Mouse (Mus musculus): ENCODE results near the gene Sugct. TPM values are rescaled to one million over a fixed set of nuclear protein-coding genes. Genes with fewer than 3 reads are reported as not detected.

The Sugct gene
- total RNA-seq, 1 experiment from 2014 or later, result 7.7 TPM

DNA sequence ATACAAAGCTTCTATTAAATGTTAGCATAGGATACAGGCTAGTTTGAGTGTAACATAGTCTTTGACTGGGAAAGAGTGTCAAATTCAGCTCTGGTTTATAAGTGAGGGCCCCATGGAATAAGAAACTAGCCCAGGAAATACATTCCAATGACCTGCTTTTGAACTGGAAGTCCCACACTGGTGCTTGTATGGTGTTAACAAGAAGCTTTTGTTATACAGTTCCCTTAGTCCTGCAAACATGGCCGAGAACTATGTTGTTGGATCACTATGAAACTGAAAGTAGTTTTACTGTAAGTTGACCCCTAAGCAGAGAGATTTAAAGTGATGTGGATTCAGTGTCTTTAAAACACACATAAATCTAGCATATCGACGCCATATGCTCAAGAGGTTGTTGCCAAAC is 657.5 kb downstream of the Sugct start:
- DNase-seq, result no peak

DNA sequence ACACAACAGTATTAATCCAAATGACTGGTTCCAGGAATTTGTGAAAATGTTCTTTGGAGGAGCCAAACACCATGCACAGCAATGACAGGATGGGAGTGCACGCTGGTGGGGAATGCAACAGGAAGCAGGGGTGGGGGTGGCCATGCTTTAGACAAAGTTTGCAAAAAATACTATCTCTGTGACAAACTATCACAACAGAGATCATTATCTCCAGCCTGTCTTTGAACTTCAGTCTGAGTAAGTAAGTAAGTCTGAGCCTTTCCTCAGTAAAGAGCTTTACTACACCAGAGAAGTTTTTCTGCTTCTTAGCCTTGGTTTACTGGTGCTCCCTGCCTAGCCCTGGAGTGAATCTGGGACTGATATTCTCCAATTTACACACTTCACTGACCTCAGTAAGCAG is 664.6 kb downstream of the Sugct start:
- no peak for DNase-seq

DNA sequence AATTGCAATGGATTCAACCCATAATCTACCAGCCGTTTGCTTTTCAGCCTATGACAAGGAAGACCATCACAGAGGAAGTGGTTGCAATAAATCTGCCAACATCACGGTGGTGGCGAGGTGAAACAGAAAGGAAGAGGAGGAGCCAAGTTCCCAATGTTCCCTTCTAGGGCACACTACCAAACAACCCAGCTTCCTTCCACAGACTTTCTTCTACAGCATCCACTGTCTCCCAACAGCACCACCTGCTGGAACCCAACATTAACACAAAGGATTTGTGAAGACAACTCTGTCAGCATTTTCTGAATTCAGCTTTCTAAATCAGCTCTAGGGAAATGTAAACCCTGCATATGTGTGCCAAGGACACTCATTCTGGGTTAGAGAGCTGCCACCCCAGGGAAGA is 666.8 kb downstream of the Sugct start:
- peak; percentile 38 for DNase-seq

DNA sequence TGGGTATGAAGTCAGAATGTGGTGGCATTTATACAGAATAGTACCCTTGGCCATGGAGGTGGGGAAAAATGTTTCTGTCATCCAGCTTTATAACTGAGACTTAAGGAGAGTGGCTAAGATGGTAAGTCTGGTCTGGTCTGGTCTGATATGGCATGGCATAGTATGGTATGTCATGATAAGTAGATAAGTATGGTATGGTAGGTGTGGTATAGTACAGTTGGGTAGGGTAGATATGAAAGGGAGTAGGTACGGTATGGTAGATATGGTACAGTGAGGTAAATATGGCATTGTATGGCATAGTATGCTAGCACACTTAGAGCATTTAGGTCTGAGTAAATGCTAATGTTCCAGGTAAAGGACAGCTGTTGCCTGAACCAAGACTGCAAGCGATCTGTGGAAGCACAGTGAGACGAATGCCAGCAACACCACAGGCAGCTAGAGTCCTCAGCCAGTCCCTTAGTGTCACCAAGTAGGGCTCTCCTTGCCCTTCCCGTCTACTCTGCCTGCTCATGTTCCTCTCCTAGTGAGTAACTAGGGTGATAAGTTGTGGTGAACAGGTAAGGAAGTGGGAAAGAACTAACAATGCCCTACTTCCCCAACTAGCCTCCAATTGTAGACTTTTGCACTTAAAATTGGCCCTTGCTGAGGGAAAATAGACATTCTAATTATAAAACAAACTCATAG is 667.4 kb downstream of the Sugct start:
- DNase-seq, result no peak

DNA sequence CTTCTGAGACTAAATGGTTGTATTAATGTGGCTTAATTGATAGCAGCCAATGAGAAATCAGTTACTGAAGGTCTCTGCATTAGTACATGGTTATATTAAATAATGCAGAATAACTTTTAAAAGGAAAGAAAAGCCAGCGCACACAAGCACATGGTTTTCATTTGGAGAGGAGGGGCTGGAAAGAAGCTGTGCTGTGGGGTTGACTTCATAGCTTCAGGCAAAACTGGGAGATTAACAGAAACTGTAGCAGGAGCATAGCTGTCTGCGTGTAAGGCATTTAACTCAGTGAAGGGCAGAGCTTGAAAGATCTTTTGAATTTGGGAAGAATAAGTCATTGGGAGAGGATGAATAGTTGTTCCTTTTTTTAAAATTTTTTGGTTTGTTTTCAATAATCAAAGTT is 668.4 kb downstream of the Sugct start:
- DNase-seq, result no peak

DNA sequence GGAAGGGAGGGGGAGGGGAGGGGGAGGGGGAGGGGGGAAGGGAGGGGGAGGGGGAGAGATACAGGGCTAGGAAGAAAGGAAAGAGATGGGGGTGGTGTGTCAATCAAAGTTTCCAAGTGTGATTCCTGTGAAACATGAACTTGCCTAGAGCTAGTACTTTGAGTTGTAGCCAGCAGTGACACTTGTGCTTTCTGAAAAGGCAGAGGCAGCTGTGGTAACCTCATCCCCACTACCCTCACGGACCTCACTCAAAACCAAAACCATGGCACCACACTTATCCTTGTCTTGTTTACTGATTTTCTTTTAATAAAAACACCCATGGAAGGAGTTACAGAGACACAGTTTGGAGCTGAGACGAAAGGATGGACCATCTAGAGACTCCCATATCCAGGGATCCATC is 698.9 kb downstream of the Sugct start:
- no peak for DNase-seq

DNA sequence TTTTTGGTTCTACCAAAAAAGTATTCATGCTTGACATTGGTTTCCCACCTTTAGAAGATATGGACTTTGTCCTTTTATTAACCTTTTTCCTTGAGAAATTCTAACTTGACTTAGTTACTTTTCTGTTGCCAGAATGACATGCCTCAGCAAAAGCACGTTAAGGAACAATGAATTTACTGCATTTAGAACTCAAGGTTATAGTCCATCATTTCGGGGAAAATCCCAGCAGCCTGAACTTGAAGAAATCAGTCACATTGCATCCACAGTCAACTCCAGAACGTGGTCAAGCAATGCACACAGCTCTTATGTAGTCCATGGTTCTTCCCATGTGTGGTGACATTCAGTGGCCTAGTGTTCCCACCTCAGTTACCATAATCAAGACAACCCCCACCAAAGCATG is 700.0 kb downstream of the Sugct start:
- no peak for DNase-seq

DNA sequence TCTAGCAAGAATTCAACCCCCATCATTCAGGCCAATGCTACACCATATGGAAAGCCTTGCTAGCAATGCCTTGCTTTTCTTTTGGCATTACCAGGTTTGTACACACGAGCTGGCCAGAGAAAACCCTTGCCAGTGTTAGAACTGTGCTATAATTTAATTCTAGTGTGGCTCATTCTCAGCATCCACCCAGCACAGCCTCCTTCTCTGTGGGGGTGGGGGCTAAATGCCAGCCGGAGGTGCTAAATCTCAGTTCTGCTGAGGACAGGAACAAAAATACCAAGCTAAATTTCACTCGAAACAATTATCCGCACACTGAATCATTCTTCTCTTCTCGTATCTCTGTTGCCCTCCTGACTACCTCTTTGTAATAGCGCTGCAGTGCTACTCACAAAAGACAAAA is 717.6 kb downstream of the Sugct start:
- DNase-seq, result no peak

DNA sequence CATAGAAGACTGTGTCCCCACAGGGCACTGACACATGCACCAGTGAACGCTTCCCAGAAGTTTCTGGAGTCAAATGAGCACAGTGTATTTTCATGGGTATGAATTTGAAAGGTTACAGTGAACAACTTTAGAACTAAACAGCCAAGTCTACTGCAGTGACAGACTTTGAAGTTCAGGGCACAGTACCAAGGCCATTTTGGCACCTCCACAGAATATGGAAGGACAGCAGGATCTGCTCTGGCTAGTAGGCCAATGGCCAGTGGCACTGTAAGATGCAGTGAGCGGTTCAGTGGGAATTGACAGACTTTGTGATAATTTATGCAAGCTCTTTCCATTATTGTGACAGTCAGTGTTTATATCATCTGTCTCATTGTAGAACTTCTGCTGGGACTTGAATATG is 724.1 kb downstream of the Sugct start:
- no peak for DNase-seq

DNA sequence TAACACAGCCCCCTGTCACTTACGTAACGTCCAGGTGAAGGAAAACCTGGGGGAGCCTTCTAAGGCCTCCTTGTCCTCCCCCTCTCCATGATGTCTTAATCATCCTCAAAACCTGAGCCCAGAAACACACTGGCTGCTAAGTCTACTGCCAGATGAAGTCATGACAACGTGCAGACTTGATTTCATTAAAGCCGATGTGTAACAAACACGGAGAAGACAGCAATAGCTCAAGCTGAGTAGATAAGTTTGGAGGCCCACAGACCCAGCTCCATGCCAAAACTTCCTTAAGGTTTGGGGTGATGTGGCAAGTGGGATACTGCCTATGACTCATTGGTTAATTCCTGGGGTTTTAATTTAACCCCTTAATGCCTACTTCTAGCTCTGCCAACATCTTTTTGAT is 726.4 kb downstream of the Sugct start:
- DNase-seq, result no peak

DNA sequence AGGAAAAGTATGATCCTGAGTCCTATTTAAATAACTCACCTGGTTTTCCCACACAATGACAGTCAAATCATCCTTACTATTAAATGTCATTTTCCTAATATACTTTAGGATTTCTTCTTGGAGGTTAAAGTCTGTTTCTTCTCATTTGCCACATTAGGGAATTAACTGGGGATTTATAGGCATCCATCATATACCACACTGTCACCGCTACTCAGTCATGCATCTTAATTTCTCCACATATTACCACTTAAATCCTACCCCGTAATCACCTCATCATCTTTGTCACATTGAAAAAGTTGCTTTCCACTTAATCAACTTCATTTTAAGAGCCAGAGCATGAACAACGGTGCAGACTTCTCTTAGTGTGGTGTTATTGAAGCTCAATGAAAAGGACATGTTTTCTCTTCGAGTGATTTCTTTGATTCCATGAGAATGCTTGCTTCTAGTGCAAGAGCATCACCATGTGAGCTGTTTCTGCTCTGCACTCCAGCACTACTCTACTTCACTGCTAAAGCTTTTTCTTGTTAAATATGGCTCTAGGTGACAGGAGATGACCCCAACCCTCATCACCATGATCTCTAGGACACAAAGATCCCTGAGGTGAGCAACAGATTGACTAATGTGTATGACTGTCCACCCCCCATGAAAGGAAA is 730.4 kb downstream of the Sugct start:
- no peak for DNase-seq

DNA sequence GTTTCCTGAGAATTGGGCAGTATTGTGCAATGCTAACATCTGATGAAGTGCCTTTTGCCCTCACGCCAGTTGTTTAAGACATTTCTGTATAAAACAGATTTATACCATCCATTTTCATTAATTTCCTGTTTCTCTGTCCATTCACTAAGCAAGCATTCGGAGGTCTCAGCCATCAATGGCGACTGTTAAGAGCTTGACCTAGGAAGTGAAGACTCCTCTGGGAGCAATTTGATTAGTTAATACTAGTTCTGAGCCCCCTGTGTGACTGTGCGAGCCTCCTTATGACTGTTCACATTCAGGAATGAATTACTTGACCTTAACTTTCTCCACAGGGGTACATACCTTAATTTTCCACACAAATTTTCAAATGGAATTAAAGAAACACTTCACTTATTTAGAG is 743.3 kb downstream of the Sugct start:
- no peak for DNase-seq

DNA sequence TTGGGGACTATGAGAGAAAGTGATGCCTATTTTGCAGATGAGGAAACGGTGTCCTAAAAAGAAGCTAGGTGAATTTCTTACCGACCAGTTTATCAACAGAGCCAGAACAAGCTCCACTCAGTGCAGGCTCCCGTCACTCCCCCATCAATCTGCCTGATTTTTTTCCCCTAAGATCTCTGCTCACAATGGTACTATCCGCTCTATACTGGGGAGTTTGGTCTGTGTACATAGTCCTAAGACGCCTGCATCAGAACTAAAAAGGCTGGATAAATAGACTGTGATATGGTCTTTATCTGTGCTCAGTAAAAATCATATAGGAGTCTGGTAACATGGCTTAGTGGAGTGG is 755.9 kb downstream of the Sugct start:
- no peak for DNase-seq

DNA sequence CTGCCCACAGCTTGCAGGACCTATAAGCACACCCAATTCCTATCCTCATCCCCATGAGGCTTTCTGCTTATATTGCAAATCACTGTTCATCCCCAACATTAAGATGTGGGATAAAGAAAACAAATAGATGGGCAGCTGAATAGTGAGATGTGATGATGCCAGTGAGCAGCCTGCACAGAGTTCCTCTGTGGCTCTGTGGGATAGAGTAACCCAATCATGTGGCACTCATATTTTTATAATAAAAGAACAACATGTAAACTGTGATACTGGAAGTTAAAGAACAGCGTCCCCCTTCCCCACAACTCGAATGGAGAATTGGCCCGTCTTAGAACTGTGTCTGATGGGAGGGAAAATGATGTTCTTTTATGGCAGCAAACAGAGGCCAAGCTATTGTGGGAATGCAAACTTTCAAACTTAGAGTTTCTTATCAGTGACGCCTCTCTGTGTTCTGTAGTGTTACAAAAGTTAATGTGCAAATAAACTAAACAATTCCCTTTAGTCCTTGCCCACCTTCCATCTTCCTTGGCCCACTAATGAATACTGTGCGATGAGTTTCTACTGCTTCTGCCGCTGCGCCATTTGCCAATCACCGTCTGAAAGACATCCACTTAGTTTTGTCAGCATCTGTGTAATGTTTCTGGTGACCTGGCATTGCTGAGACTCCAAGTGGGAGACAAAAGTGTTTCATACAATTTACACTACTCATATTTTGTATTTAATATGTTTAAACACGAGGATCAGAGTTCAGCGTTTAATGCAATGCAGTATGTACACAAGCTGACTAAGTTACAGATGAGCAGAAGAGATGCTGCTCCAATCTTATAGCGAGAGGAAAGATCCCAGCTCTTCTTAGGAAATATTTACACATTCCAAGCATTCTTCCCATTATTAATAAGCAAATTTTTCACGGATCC is 756.5 kb downstream of the Sugct start:
- no peak for DNase-seq

DNA sequence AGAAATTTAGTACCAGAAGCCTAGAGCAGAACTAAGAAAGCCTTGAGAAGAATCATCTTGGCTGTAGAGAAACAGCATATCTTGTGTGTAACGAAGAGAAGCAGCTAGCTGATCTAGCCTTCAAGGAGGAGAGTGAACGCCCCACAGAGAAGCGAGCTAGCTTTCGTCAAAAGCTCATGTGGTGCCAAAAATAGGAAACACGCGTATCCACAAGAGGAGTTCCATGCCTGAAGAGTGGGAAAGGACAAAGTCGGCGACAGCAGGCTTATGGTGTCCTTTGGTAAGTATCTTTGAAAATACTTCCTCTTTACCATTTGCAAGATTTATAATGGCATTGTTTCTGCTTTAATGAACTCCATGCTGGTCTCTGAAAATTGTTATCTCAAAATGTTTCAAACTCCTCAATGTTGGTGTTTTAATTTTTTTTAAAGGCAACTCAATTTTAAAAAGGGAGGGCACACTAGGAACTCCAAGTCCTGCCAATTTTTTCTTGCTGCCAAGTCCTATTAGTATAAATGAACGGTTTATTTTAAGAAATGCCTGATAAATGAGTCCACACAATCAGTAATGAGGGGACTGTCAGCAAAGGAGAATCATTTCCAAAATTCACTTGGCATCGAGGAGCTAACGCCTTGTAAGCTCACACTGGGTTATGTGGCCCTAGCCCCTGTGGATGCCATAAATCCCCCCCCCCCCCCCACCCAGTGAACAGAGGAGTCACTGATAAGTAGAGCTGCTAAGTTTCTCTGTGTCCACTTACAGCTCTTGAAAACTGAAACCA is 757.7 kb downstream of the Sugct start:
- DNase-seq, result no peak

DNA sequence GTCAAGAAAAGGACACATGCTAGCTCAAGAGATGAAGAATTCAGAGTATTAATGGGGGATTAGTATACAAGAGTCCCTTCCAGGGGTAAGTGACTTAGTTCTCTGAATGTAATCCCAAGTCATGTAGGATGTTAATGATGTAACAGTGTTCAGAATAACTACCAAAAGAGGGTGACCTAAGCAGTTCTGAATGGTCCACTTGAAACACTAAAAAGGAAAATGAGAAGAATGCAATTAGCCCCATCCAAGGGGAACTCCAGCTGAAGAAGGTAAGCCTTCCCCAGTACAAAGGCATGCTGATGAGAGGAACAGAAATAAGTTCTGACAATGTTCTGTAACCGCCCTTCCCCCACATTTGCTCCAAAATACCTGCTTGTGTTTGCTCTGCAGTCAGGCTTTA is 760.3 kb downstream of the Sugct start:
- DNase-seq, result no peak

DNA sequence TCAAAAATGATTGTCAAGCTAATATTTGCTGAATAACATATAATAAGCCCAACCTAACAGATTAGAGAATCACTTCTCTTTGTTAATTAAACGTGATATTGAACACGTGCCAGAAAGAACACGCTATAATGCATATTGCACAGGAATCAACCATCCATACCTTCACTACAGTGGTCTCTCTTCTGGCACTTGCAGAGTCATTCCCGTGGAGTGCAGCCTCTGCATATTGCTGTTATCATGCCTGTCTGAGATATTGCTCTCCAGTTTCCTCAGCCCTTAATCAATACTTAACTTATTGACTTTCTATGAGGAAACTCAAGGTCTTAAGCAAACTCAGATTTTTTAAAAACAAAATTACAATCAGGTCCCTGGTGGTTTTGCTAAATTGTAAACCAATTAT is 761.8 kb downstream of the Sugct start:
- no peak for DNase-seq

DNA sequence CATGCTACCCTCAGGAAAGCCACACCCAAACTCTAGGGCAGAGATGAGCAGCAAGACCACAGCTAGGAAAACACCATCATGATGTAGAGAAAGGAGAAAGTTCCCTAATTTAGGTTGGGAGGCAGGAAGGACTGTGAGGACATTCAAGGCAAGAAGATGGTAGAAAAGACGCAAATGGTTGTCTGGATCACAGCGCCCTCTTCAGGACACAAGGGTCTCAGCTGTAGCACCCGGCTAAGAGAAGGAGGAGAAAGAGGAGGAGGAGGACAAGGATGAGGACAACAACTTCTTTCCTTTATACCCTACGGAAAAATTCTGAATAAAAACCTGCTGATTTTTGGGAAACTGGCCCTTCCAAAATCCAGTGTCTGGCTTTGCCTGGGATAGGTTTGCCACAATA is 774.0 kb downstream of the Sugct start:
- DNase-seq, result no peak

DNA sequence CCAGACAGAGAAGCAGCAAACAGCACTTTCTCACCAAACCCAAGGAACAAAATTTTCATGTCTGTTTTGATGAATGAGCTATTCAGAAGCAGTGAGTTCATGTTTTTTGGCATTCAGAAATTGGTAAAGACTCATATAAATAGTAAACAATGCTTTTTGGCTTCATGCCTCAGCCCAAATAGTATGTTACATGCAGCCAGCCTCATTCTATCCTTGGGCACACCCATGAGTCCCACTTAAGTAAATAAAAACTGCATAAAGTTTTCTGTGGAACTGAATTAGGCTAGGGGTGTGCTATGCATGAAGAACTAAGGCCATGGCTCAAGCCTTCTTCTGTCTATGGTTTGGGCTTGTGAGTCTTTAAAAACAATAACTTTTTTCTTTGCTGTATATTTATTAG is 779.7 kb downstream of the Sugct start:
- DNase-seq, result no peak

DNA sequence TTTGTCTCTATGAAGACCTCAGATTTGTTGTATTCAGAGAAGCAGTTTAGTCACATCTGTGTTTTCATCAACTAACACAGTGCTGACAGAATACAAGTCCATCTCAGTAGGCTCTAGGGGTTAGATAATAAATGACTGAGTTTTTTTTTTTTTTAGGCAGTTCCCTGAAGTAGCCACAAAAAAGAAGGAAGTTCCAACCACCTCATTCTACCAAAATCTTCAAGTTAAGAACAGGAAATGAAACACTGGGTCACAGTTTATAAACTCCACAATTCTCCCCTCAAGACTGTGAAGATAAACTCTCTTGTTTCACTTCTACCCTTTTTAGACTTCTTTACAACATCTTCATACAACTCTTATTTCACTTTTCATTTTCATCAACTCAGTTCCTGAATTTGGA is 783.1 kb downstream of the Sugct start:
- no peak for DNase-seq

DNA sequence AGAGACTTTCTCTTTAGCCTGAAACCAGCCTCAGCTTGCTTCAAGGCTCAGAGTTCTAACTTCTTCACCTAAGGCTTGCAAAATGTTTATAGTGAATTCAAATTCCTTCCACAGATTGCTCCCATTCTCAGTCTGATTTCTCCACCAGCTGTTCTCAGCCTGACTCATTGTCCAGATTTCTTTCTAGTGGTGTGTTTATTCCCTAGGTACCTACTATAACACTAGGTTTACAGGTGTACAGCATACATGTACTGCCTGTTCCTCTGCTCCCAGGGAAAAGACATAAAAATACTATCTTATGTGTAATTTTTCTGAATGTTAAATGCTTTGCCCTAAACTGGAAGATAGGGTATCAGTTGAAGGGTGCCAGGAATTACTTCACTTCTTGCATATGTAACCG is 788.4 kb downstream of the Sugct start:
- DNase-seq, result no peak

DNA sequence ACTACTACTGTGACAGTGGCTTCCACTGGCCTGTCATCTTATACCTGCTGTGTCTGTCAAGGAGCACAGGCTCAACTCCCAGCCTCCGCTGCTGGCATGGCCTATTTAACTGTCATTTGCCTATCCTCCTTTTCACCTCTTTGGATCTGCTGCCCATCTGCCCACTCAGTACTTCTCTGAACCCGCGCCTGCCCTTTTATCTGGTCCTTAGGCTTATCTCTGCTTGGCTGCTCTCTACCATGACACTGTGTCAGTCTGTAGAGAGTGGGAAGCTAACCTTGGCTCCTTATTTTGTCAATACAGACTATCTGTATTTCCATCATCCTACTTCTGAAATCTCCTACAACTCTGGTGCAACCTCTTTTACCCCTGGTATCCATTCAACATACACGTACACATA is 793.9 kb downstream of the Sugct start:
- DNase-seq, result no peak

Data from adrenal gland, postnatal 25 days (tissue).